Mouse (Mus musculus): ENCODE measurements around the gene Zfp462. TPM values are rescaled to one million over a fixed set of nuclear protein-coding genes. Genes with fewer than 3 reads are reported as not detected.
"Not testable (repeated sequence)": the region's sequence is repeated elsewhere in the genome, so short reads cannot be mapped to it uniquely, and the experiment has no call there.

Zfp462 gene
- total RNA-seq, 2 experiments from 2014 or later = 34.7 to 37.7 TPM

DNA sequence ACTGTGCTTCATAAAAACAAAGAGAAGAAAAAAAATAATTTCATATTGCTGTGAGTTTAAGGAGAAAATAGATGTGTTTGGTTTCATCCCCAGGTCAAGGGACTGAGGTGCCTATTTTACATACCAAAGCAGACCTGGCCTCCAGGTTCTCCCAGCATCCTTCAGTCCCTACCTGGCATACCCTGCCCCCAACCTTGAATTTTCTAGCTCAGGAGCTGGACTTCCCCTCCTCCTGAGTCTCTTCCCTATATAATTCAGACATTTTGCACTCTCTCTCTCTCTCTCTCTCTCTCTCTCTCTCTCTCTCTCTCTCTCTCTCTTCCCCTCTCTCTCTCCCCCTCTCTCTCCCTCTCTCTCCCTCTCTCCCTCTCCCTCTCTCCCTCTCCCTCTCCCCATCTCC, 48.2 kb downstream of the Zfp462 start:
- not testable (repeated sequence) for DNase-seq (ENCODE audit: low spot score in 2 of 2)

DNA sequence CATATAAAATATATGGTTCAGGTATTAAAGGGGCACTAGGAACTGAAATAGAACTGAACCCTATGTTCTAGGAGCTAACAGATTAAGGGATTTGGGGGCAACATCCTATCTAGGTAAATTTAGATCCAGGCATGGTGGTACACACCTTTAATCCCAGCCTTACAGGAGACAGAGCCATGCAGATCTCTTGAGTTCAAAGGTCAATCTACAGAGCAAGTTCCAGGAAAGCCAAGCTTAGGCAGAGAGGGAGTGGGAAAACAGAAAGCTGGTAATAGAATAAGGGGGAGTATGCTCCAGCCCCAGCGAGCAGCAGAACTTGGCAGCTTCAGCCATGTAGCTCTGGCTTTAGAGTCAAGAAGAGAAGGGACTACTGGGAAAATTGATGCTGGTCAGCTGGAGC, 50.4 kb downstream of the Zfp462 start:
- DNase-seq (ENCODE audit: low spot score in 2 of 2) = no peak

DNA sequence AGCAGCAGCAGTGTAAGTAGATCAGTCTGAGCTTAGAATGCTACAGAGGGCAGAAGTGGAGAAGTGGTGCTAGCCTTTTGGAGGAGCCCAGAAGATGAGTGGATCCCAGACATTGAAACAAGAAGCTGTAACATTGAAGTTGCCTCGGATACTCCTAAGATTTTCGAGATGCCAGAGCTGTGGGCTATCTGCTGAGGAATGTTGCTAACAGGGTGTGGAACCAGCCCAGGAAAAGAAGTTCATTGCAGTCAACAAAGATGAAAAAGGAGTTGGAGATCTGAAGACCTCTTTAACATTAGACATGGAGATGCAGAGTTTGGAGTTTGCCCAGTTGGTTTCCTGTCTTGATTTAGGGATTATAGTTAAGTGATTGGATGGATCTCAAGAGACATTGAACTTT, 51.2 kb downstream of the Zfp462 start:
- DNase-seq (ENCODE audit: low spot score in 2 of 2) = no peak

DNA sequence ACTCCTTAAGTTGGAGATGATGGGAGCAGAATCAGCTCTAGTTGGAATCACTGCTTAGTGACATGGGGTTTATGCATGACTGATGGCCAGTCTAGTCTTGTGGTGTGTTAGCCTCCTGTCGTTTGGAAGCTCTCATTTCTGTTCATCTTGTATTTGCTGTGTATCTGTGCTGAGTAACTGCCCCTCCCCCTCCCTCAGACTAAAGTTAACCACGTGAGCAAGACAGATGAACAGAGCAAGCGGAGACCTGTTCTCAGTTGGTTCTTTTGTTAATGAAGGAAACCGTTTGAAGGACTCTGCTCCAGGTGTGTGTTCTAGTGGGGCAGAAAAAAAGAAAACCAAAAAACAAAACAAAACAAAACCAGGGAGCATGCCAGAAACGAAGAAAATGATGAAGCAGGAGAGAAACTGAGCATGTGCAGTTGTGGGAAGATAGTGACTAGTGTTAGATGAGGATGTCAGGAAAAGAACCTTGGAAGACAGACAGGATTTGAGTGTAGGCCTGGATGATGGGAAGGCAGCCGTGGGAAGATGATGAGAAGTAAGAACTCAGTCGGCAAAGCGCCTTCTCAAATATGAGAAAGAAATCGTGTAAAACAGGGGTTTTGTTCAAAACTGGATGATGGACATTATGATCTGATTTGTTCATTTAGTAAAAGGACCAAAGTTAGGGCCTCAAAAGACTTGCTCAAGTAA, 53.4 kb downstream of the Zfp462 start:
- no peak for DNase-seq (ENCODE audit: low spot score in 2 of 2)

DNA sequence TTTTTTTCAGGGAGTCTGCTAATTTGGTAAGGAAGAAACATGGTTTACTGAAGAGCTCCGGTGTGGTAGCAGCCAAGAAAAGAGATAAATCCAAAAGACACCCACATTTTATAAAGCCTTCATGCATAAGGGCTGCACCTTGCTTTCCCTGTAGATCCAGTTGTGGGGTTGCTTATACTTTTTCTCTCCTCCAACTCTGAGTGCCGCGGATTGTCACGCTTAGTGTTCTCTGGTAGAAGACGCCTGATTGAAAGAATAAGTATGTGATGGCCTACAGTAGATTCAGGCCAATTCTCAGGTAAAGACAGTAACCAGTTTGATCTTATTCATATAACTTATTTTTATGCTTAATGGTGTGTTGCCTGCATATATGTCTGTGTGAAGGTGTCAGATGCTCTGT, 54.7 kb downstream of the Zfp462 start:
- no peak for DNase-seq (ENCODE audit: low spot score in 2 of 2)

DNA sequence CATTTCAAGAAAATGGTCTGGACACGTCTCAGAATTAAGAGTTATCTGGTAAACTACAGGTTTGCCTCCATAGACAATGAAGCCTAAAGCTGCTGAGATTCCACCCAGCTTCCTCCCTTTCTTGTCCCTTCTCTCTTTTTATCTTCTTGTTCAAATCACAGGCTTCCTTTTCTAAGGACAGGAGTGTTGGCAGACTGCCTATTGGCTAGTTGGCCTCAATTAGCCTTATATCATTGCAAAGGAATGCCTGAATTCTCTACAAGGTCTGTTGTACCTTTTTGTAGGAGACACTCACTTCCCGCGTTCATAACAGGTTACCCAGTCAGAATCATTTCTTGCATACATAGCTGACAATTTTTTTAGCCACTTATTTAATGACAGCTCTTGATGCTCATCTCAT, 56.5 kb downstream of the Zfp462 start:
- no peak for DNase-seq (ENCODE audit: low spot score in 2 of 2)

DNA sequence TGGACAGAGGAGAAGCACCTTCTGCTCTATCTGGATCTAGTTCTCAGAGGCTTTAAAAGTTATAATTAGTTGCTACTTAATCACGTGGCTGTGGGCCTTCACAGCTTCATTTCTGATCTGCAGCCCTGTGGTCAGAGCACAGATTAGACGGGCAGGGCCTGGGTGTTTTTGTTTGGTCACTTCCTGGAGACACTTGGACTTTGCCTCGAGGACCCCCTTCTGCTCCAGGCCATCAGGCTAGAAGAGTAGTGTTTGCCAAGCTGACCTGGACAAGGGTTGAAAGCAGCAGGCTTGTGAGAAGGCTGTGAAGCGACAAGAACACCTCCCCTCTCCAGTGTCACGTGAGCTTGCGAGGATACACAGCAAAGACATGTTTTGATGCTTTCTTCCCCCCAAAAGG, 58.3 kb downstream of the Zfp462 start:
- DNase-seq (ENCODE audit: low spot score in 2 of 2) = no peak

DNA sequence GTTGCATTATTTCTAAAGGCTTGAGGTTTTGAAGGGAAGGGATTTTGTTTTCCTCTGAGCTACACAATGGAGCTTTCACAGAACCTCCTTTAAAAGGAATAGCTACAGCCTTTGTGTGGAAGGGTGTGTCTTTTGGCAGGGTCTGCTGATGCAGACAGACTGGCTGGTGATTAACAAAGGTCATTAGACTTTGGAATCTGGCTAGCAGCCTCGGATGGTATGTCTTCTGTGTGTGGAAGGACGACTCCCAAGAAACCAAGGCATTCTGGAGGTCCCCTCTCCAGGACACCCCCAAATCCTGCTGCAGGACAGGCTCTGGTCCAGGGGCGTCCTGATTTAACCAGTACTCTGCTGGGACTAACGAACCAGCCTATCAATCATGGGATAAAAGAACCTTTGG, 60.2 kb downstream of the Zfp462 start:
- no peak for DNase-seq (ENCODE audit: low spot score in 2 of 2)

DNA sequence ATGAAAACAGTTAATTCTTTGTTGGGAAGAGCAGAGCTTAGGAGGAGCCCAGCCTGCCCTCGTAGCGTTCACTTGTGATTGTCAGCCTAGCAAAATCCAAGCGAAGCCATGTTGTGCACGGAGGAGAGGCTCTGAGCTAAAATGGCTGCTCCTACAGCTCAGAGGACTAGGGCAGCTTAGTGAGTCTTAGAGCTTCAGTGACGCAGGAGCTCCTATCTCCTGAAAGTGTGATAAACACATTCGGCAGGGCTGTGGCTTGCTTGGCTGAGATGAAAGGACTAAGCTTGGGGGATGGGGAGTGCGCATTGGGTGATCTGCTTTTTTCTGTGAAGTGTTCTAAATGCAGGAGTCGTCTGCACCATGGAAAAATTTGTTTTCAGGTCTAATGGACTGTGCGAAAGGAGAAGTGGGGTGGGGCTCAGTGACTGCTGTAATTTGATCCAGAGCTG, 60.7 kb downstream of the Zfp462 start:
- peak in 1 of 2 experiments; percentile 26 for DNase-seq (ENCODE audit: low spot score in 2 of 2)

DNA sequence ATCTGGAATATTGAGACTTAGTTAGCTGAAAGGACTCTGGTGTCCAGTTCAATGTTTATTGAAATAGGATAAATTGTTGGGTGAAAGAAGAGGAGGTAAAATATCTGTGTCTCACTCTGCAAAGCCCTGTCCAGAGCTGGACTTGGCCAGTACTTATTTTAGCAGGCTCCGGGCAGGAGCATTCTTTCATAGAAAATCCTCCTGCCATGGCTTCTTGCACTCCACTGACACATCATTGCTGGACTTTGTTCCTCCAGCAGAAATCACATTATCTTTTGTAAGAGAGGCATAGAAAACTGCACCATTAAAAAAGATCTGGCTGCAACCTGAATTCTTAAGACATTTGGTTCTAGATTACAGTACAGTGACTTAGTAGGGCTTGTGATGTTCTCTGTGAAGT, 61.2 kb downstream of the Zfp462 start:
- no peak for DNase-seq (ENCODE audit: low spot score in 2 of 2)

DNA sequence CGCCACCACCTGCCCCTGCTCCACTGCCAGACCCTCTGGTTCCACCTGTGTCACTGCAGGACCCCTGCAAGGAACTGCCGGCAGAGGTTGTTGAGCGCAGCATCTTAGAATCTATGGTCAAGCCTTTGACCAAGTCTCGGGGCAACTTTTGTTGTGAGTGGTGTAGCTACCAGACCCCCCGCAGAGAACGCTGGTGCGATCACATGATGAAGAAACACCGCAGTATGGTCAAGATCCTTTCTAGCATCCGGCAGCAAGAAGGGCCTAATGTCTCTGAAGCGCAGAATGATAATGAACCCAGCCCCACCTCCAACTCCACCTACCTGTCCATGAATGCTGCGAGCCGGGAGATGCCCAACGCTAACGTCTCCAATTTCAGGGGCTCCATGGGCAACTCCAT, 63.8 kb downstream of the Zfp462 start:
- no peak for DNase-seq (ENCODE audit: low spot score in 2 of 2)

DNA sequence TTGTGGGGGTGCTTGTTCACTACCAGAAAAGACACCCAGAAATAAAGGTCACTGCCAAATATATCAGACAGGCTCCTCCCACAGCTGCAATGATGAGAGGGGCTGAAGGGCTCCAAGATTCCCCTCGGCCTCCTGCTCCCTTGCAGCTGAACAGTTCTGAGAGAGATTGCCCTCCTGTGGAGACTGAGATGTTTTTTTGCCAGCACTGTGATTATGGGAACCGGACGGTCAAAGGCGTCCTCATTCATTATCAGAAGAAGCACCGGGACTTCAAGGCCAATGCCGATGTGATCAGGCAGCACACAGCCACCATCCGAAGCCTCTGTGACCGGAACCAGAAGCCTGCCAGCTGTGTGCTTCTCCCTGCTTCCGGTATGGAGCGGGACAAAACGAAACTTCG, 66.5 kb downstream of the Zfp462 start:
- no peak for DNase-seq (ENCODE audit: low spot score in 2 of 2)

DNA sequence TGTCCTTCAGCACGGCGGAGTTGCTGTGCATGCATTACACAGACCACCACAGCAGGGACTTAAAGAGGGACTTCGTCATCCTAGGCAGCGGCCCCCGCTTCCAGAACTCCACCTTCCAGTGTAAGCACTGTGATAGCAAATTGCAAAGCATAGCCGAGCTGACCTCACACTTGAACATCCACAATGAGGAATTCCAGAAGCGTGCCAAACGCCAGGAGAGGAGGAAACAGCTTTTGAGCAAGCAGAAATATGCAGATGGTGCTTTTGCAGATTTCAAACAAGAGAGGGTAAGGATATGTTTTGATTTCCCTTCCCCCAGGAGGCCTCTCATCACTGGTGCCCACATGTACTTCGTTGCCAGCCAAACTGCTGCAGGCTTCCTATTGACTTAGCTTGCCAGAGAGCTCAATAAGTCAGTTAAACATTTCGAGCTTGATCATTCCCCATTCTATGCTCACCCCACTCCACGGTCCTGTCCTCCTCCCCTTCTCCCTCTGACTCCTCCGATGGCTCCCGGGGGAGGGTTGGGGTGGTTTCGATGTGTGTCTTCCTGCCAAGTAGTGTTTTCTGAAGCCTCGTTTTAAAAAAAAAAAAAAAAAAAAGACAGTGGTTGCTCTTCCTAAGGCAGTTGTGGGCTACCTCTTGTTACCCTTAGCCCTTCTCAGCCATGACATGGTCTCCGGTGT, 68.9 kb downstream of the Zfp462 start:
- no peak for DNase-seq (ENCODE audit: low spot score in 2 of 2)

DNA sequence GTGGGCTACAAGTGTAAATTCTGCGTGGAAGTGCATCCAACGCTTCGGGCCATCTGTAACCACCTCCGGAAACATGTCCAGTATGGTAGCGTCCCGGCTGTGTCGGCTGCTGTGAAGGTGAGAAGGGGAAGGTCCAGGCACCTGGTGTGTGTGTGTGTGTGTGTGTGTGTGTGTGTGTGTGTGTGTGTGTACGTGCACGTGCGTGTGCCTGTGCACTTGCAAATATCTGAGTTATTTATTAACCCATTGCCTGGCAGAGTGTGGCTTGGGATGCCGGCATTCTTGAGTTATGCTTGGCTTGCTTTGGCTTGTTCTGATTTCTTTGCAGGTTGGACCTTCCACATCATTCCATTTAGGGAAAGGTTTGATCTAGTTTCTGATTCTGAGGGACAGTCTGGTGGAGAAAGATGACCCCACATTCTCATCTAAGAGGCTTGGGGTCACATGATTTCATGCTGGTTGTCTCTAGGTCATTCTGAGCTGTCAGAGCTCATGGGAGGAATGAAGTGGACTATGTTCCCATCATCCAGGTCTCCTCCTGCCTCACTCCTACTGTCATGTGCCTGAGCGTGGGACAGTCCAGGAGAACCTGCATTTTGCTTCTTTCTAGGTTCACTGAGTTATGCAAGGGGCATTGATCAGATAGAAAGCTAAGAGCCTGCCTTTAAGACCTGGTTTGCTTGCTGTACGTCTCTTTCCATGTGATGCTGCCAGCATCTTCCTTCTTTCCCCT, 70.0 kb downstream of the Zfp462 start:
- no peak for DNase-seq (ENCODE audit: low spot score in 2 of 2)

DNA sequence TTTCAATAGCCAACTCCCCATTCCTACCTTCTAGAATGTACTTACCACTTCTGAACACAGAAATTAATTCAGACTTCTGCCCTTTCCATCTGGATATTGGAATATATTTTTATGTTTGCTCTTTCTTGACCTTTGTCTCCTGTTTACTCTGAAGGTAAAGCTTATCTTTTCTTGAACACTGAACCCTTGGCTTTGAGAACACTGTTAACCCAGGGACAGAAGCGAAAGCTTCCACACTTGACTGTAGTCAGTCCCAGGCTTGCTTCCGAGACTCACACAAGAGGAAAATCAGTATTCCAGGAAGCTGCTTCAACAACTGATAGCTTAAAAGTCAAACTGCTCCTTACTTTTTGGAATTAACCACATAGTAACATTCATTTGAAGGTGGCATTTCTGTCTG, 70.7 kb downstream of the Zfp462 start:
- no peak for DNase-seq (ENCODE audit: low spot score in 2 of 2)

DNA sequence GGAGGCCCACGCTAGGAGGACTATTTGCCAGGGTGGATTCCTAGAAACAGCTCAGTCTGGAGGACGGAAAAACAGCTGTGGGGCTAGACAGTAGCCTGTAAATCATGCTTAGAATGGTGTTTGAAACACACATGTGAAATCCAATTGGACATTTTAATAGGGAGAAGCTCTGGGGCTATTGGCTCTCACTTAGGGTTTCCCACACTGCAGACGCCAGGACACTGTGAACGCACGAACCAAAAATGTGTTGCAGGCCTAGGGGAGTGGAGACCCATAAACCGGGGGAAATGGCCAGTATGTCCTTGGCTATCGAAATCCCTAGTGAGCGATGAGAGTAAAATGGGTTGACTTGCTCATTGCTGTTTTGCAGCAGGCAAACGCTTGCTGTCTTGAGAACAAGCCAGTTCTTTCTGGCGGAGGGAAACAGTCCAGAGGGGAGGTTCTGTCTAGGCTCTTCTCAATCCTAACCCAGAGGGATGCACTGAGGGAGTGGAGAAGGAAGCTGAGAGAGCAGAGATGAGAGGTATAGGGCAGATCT, 81.3 kb downstream of the Zfp462 start:
- no peak for DNase-seq (ENCODE audit: low spot score in 2 of 2)

DNA sequence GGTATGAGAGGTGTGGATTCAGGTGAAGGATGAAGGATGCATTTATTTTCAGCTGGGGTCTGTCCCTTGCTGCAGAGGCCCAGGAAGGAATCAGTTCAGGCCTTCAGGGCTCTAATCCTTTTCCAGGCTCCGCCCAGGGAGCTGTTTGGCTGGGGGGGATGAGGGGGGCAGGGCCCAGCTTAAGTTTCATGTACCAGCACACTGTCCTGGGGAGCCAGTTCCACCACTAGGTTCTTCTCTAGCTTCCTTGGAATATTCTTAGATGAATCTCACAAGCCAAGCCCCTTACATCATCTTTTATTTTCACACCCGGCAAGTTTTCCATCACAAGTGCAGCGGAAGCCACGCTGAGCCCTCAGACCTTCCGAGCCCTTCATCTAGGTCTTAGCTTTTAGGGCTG, 85.6 kb downstream of the Zfp462 start:
- DNase-seq (ENCODE audit: low spot score in 2 of 2) = no peak

DNA sequence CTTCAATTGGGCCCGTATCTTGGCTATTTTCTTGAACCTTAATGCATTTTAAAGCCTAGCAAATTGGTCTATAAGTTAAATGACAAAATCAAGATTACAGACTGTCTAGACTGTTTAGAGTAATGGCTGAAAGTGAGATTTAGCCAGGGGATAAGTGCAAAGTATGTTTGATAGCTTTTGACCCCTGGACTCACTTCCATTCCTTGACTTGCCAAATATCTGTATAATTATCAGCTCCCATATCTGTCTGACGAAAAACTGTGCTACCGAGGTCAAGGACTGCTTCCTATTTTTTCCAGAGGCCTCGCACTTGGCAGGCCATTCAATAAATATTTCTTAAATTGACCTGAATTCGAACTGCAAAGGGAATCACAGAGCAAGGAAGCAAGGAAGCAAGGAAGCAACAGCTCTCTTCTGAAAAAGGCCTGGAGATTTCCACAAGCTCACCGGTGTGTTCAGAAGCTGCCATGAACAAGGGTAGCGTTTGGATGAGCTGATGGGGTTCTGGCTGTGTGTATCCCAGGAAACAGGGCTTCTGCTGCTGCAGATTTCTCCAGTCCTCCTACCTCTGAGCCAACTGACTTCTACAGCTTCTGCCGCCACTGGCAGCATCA, 87.6 kb downstream of the Zfp462 start:
- DNase-seq (ENCODE audit: low spot score in 2 of 2) = no peak

DNA sequence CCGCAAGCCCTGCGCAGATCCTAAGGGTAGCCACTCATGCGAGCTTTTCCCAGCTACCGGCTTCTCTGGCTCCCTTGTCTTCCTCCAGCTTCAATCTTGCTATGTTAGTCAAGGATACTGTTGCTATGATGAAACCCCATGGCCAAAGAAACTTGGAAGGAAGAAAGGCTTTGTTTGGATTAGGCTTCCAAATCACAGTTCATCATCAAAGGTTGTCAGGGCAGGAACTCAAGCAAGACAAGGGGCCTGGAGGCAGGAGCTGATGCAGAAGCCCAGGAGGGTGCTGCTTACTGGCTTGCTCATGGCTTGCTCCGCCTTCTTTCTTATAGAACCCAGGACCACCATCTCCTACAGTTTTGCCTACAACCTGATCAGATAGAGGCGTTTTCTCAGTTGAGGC, 88.6 kb downstream of the Zfp462 start:
- no peak for DNase-seq (ENCODE audit: low spot score in 2 of 2)

DNA sequence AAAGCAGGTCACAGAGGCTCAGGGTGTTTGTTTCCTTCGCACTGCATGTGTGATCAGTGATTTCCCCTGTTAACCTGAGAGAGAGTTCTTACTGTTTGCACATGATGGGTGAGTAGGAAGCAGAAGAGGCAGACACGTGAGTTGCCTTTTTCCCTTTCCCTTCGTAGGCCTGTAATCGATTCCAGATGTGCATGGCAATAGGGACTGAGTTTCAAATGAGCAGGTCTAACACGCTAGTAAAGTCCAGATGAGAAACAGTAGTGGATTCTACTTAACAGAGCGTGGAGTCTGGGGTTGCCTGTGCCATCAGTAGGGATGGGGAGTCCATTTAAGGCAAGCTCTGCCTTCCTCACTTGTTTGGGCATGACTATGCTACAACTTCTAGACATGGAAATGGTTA, 93.3 kb downstream of the Zfp462 start:
- DNase-seq (ENCODE audit: low spot score in 2 of 2) = no peak

DNA sequence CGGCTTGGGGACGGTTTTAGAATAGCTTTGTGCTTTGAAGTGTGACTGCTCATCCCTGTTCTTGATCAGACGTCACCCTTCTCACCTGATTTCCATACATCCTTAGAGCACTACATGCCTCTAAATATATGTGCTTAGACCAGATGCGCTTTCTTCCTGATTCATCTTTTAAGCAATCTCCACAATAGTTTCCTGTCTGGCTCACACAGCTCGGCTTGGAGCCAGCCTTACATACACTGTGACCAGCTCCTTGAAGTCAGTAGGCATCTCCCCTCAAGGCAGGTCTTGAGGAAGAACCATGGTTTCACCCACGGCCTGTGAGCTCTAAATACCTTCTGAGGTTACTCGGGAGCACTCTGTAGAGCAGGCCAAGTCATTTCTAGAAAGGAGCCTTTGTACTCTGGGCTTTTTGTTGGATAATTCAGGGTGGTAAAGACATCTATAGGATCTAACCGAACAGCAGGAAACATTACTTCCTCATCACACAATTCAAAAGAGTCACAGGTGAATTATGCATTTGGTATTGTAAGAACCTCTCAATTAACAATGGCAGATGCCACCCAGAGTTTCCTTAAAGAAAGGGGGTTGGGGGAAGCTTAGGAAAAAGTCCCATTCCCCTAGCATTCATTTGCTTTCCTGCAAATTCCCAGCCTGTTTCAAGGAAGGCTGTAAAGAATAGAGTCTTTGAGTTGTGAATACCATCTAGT, 95.6 kb downstream of the Zfp462 start:
- DNase-seq (ENCODE audit: low spot score in 2 of 2) = no peak
